17 mouse cellular contexts compared by ENCODE assay signal in the genomic region with DNA sequence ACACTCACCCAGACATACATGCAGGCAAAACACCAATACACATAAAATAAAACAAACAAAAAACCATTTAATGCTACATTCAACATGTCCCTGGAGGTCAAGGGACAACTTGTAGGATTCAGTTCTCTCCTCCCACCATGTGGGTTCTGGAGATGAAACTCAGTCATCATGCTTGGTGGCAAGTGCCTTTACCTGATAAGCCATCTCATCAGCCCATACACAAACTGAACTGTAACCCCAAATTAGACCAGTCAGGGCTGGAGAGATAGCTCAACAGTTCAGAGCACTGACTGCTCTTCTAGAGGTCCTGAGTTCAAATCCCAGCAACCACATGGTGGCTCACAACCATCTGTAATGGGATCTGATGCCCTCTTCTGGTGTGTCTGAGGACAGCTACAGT. TPM values are rescaled to one million over a fixed set of nuclear protein-coding genes. Genes with fewer than 3 reads are reported as not detected.
"Had no signal": no experiment of that assay in that cellular context is flagged by ENCODE, and none has a peak within 500 bp of the region (broad histone marks: within the 10 kb centered on the region; RNA-seq: fewer than 3 reads in every experiment).

No protein-coding gene starts in this region.

RNA-seq across cellular contexts. Expression of a gene that starts 29.6 kb away (rescaled TPM):
- total RNA-seq: gastrocnemius, adult 8-10 months; gastrocnemius, postnatal 14 days; gastrocnemius, postnatal 36 days; heart, adult 2 months; heart, postnatal 14 days; heart, postnatal 36 days; hematopoietic stem cell, adult 5-6 weeks; layer of hippocampus, adult 18-20 months; layer of hippocampus, adult 8-10 months; layer of hippocampus, postnatal 14 days; layer of hippocampus, postnatal 36 days; left cerebral cortex, adult 18-20 months; left cerebral cortex, adult 8-10 months; left cerebral cortex, postnatal 10 days; left cerebral cortex, postnatal 25 days; left cerebral cortex, postnatal 4 days had no signal
- polyA plus RNA-seq: heart, adult 2 months; large intestine, adult 2 months had no signal
